Mouse (Mus musculus) heart, postnatal 0 days (tissue): Measurements from ENCODE around the gene Pbx4. TPM values are rescaled to one million over a fixed set of nuclear protein-coding genes. Genes with fewer than 3 reads are reported as not detected.
A peak's percentile ranks its signal among the peaks of the same experiment; 100 is the strongest.

Experiments used
- ATAC-seq: fragments of 200-750 bp; cut with Nextera tagmentation; 2 replicates; pipeline ENCODE4 v1.8.0; 2017; ENCODE audit warnings: low read depth, moderate number of reproducible peaks, moderate library complexity; ENCODE audit not compliant: insufficient read depth
- DNase-seq: peaks from one replicate; pipeline ENCODE4 v3.0.0-alpha.2; 2016; ENCODE audit warnings: low spot score
- H3K27ac ChIP-seq: fragments of 300-500 bp; sonication (generic); 2 replicates; pipeline ENCODE4 v1.5.1; 2014; ENCODE audit warnings: low read depth, mild to moderate bottlenecking
- H3K27me3 ChIP-seq: fragments of 300-500 bp; sonication (generic); 2 replicates; pipeline ENCODE4 v1.6.1; 2014; ENCODE audit warnings: low read length, mixed read lengths; ENCODE audit not compliant: control insufficient read depth, insufficient read depth
- H3K36me3 ChIP-seq: fragments of 300-500 bp; sonication (generic); replicated peaks from 2 replicates; pipeline ENCODE4 v1.6.1; 2014; ENCODE audit warnings: low read length, mixed read lengths; ENCODE audit not compliant: control insufficient read depth, insufficient read depth
- H3K4me1 ChIP-seq: fragments of 300-500 bp; sonication (generic); 2 replicates; pipeline ENCODE4 v1.6.1; 2014; ENCODE audit warnings: antibody characterized with exemption; ENCODE audit not compliant: control insufficient read depth, insufficient read depth
- H3K4me2 ChIP-seq: fragments of 300-500 bp; sonication (generic); 2 replicates; pipeline ENCODE4 v1.6.1; 2014; ENCODE audit warnings: low read depth, mild to moderate bottlenecking, low read length, moderate library complexity
- H3K4me3 ChIP-seq: fragments of 300-500 bp; sonication (generic); 2 replicates; pipeline ENCODE4 v1.5.1; 2014; ENCODE audit warnings: low read depth, low read length
- H3K9ac ChIP-seq: fragments of 300-500 bp; sonication (generic); replicated peaks from 2 replicates; pipeline ENCODE4 v1.6.1; 2014; ENCODE audit warnings: low read depth, low read length, mixed read lengths
- H3K9me3 ChIP-seq: fragments of 300-500 bp; sonication (generic); replicated peaks from 2 replicates; pipeline ENCODE4 v1.6.1; 2016; ENCODE audit warnings: low read length; ENCODE audit not compliant: control insufficient read depth
- CTCF ChIP-seq: IDR thresholded peaks from 2 replicates; pipeline ENCODE4 v1.5.1; 2016; ENCODE audit warnings: antibody characterized with exemption, control low read depth, low read depth
- EP300 ChIP-seq: IDR thresholded peaks from 2 replicates; pipeline ENCODE4 v1.6.1; 2016; ENCODE audit warnings: antibody characterized with exemption, low read depth
- WGBS: fragments of 180-500 bp; shearing (Covaris S2); extraction: QIAGEN DNeasy Blood & Tissue Kit; methylation state at CpG from one replicate; pipeline ENCODE4 v1.1.7; 2014; 5-methylcytosine and 5-hydroxymethylcytosine counted together
- polyA plus RNA-seq: library from polyadenylated mRNA; unstranded; fragments of >200 nt; fragmentation: Nextera tagmentation; extraction: Ambion mirVana; gene quantifications from 2 replicates; pipeline ENCODE4 v1.2.1, GENCODE M21; 2015
- total RNA-seq: library from RNA; depleted of rRNA; stranded (reverse); fragments of >200 nt; gene quantifications from 2 replicates; pipeline ENCODE4 v1.2.3, GENCODE M21; 2014; ENCODE audit warnings: low replicate concordance

The Pbx4 gene
- total and polyA plus RNA-seq, 2 experiments from 2014 or later = 1.9 TPM; not detected in 1

- Histone ChIP-seq H3K27ac (no peak overlapping the region), H3K27me3 (peaks cover 57% of the 10 kb centered on the region)
Observed at GRCm38 (mm10) chr8:69879678-69880077, 47.4 kb downstream of the Pbx4 start.

GRCm38 (mm10) chr8:69880841-69881240, 48.5 kb downstream of the Pbx4 start:
- Histone ChIP-seq H3K27me3 (peaks cover 69% of the 10 kb centered on the region), H3K4me2 (no peak overlapping the region), H3K9me3 (no peaks in the 10 kb centered on the region), H3K4me3 (peak overlapping the region; percentile 45), H3K36me3 (no peaks in the 10 kb centered on the region), H3K4me1 (0 out of 2 replicates have a peak, but pooled peaks cover 8% of the 10 kb centered on the region), H3K9ac (no peak overlapping the region), H3K27ac (no peak overlapping the region)
- ATAC-seq = no peak
- WGBS = 15% methylated on average over 37 of the region's 37 CpGs
- no peak for DNase-seq
- TF ChIP-seq CTCF (no peak), EP300 (no peak)

More at GRCm38 (mm10) chr8:69879678-69880077, 47.4 kb downstream of the Pbx4 start:
- H3K4me1 ChIP-seq = 0 out of 2 replicates have a peak, but pooled peaks cover 8% of the 10 kb centered on the region
- H3K4me2 ChIP-seq = no peak overlapping the region
- no peaks in the 10 kb centered on the region for H3K9me3 ChIP-seq
- WGBS = 70% methylated on average over 8 of the region's 8 CpGs
- H3K9ac ChIP-seq = no peak overlapping the region
- ATAC-seq (no peak), DNase-seq (no peak)
- no peak for TF ChIP-seq CTCF
- no peak for TF ChIP-seq EP300
- no peak overlapping the region for H3K4me3 ChIP-seq
- no peaks in the 10 kb centered on the region for H3K36me3 ChIP-seq

GRCm38 (mm10) chr8:69881261-69881865, 49.1 kb downstream of the Pbx4 start:
- H3K4me2 ChIP-seq = peak overlapping the region; percentile 55
- H3K4me1 ChIP-seq = 0 out of 2 replicates have a peak, but pooled peaks cover 8% of the 10 kb centered on the region
- TF ChIP-seq EP300 (no peak), CTCF (no peak)
- no peaks in the 10 kb centered on the region for H3K9me3 ChIP-seq
- 23% methylated on average over 71 of the region's 79 CpGs for WGBS
- no peak overlapping the region for H3K27ac ChIP-seq
- H3K27me3 ChIP-seq = peaks cover 74% of the 10 kb centered on the region
- no peak overlapping the region for H3K9ac ChIP-seq
- no peaks in the 10 kb centered on the region for H3K36me3 ChIP-seq
- peak overlapping the region; percentile 45 for H3K4me3 ChIP-seq
- DNase-seq (no peak), ATAC-seq (no peak)

- no peaks in the 10 kb centered on the region for H3K9me3 ChIP-seq
- no peak overlapping the region for H3K27ac ChIP-seq
- H3K4me2 ChIP-seq = peak overlapping the region; percentile 55
- 10% methylated on average over 103 of the region's 103 CpGs for WGBS
- H3K4me3 ChIP-seq = peak overlapping the region; percentile 45
- no peaks in the 10 kb centered on the region for H3K36me3 ChIP-seq
- no peak for DNase-seq
- H3K27me3 ChIP-seq = peaks cover 82% of the 10 kb centered on the region
- 0 out of 2 replicates have a peak, but pooled peaks cover 8% of the 10 kb centered on the region for H3K4me1 ChIP-seq
- H3K9ac ChIP-seq = no peak overlapping the region
- no peak for TF ChIP-seq CTCF
- TF ChIP-seq EP300 = no peak
- peak; percentile 55; the same call in 1 of the 2 replicates for ATAC-seq
Observed at GRCm38 (mm10) chr8:69882021-69882756, 49.9 kb downstream of the Pbx4 start.

GRCm38 (mm10) chr8:69882833-69883600, 50.7 kb downstream of the Pbx4 start:
- TF ChIP-seq CTCF (no peak), EP300 (no peak)
- Histone ChIP-seq H3K4me1 (peaks cover 7% of the 10 kb centered on the region; the same call in 1 of the 2 replicates), H3K27me3 (peaks cover 91% of the 10 kb centered on the region), H3K9ac (no peak overlapping the region), H3K4me3 (peak overlapping the region; percentile 45), H3K36me3 (no peaks in the 10 kb centered on the region), H3K9me3 (no peaks in the 10 kb centered on the region), H3K27ac (no peak overlapping the region), H3K4me2 (no peak overlapping the region)
- DNase-seq (no peak), ATAC-seq (no peak)
- WGBS = 21% methylated on average over 52 of the region's 52 CpGs
